Mouse (Mus musculus) spleen, adult 2 months (tissue): ENCODE data around the gene Etv6. TPM values are rescaled to one million over a fixed set of nuclear protein-coding genes. Genes with fewer than 3 reads are reported as not detected.

Experiments used
- DNase-seq, 2 experiments: peaks; one replicate each; pipeline versions ENCODE4 v3.0.0 to v3.0.0-alpha.2; 2012 to 2021; ENCODE audit warnings: low spot score in 2 of 2, low read depth in 1 of 2
- H3K27ac ChIP-seq: fragments of 200-500 bp; 2 replicates; pipeline ENCODE4 v1.5.1; 2012; ENCODE audit warnings: low read length, inconsistent platforms; ENCODE audit not compliant: insufficient read depth
- H3K27me3 ChIP-seq: fragments of 200-500 bp; 2 replicates; pipeline ENCODE4 v1.6.1; 2012; ENCODE audit warnings: mild to moderate bottlenecking, moderate library complexity, low read length, inconsistent platforms; ENCODE audit not compliant: control insufficient read depth, insufficient read depth
- H3K36me3 ChIP-seq: fragments of 200-500 bp; 2 replicates; pipeline ENCODE4 v1.6.1; 2012; ENCODE audit warnings: mild to moderate bottlenecking, low read length, inconsistent platforms; ENCODE audit not compliant: control insufficient read depth, insufficient read depth
- H3K4me1 ChIP-seq: fragments of 200-500 bp; 2 replicates; pipeline ENCODE4 v1.6.1; 2011; ENCODE audit warnings: inconsistent platforms; ENCODE audit not compliant: control insufficient read depth, insufficient read depth, insufficient read length
- H3K4me3 ChIP-seq: fragments of 200-500 bp; 2 replicates; pipeline ENCODE4 v1.5.1; 2011; ENCODE audit warnings: mild to moderate bottlenecking, inconsistent platforms; ENCODE audit not compliant: insufficient read depth, insufficient read length; ENCODE audit errors: extremely low read depth
- CTCF ChIP-seq: fragments of 200-500 bp; IDR thresholded peaks from 2 replicates; pipeline ENCODE4 v1.5.1; 2011; ENCODE audit warnings: mild to moderate bottlenecking, inconsistent platforms; ENCODE audit not compliant: insufficient read depth, insufficient read length, insufficient replicate concordance; ENCODE audit errors: extremely low read depth
- POLR2A ChIP-seq: fragments of 200-500 bp; IDR thresholded peaks from 2 replicates; pipeline ENCODE4 v1.6.1; 2011; ENCODE audit warnings: low read depth, low read length, inconsistent platforms
- WGBS: fragments of 180-500 bp; shearing (Covaris S2); methylation state at CpG from one replicate; pipeline ENCODE4 v1.1.7; 2018; 5-methylcytosine and 5-hydroxymethylcytosine counted together
- polyA plus RNA-seq: library from polyadenylated mRNA; depleted of rRNA; stranded (reverse); fragments of >200 nt; gene quantifications from 2 replicates; pipeline ENCODE4 v1.2.3, GENCODE M21; 2012

Gene Etv6
- polyA plus RNA-seq, 1 experiment = 21.6 TPM

GRCm38 (mm10) chr6:134050466-134050865 lies 15.0 kb downstream of the Etv6 start:
- H3K4me3 ChIP-seq = no peak overlapping the region
- no peaks in the 10 kb centered on the region for H3K27me3 ChIP-seq
- no peak for TF ChIP-seq CTCF
- no peak for TF ChIP-seq POLR2A
- H3K27ac ChIP-seq = no peak overlapping the region
- DNase-seq = no peak
- no peaks in the 10 kb centered on the region for H3K36me3 ChIP-seq
- WGBS = 96% methylated on average over 8 of the region's 8 CpGs
- peaks cover 19% of the 10 kb centered on the region; the same call in 1 of the 2 replicates for H3K4me1 ChIP-seq

DNA sequence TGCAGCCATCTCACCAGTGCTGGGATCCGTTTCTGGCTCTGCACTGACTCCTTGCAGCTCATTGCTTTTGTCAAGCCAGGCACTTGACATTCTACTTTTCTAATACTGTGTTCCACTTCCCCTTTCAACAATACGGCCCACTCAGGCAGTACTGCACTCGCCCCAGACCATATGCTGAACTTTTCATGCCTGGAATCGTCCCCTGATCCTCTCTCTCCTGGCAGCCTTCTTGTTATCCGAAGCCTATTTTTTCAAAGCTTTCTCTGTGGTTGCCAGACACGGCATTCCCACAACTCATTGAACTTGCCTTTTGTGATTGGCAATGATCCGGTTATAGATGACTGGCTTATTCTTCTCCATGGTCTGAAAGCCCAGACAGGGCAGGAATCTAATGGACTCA lies 16.4 kb downstream of the Etv6 start:
- Histone ChIP-seq H3K36me3 (no peaks in the 10 kb centered on the region), H3K4me3 (no peak overlapping the region), H3K4me1 (peaks cover 11% of the 10 kb centered on the region; the same call in 1 of the 2 replicates), H3K27me3 (no peaks in the 10 kb centered on the region), H3K27ac (no peak overlapping the region)
- 51% methylated on average over 7 of the region's 7 CpGs for WGBS
- no peak for DNase-seq
- TF ChIP-seq CTCF (no peak), POLR2A (no peak)

DNA sequence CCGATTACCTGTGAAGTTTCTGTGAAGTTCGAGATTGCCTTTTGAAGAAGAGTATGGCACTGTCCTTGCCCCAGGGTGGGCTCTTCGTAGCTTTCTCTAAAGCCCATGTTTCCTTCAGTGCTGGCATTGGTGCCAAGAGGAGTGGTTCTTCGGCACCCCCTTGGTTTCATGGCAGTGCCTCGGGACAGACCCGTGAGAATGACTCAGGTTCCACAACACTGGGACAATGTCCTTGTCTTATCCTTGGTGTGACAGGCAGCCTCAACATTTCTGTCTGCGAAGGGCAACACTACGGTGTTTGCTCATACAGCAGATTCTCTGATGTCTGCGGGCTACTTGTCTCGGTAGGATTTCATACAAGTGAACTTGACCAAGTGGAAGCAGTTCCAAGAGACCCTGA lies 17.6 kb downstream of the Etv6 start:
- TF ChIP-seq POLR2A (no peak), CTCF (no peak)
- Histone ChIP-seq H3K4me3 (no peak overlapping the region), H3K27ac (no peak overlapping the region), H3K4me1 (no peaks in the 10 kb centered on the region; the same call in 1 of the 2 replicates), H3K27me3 (no peaks in the 10 kb centered on the region), H3K36me3 (no peaks in the 10 kb centered on the region)
- DNase-seq = no peak
- WGBS = 86% methylated on average over 10 of the region's 10 CpGs

GRCm38 (mm10) chr6:134053566-134053965 lies 18.1 kb downstream of the Etv6 start:
- 82% methylated on average over 7 of the region's 7 CpGs for WGBS
- Histone ChIP-seq H3K4me1 (no peaks in the 10 kb centered on the region; the same call in 1 of the 2 replicates), H3K27ac (no peak overlapping the region), H3K27me3 (no peaks in the 10 kb centered on the region), H3K36me3 (no peaks in the 10 kb centered on the region), H3K4me3 (no peak overlapping the region)
- no peak for TF ChIP-seq CTCF
- no peak for TF ChIP-seq POLR2A
- no peak for DNase-seq

- peaks cover 5% of the 10 kb centered on the region; the same call in 1 of the 2 replicates for H3K4me1 ChIP-seq
- no peak overlapping the region for H3K4me3 ChIP-seq
- TF ChIP-seq POLR2A (no peak), CTCF (no peak)
- WGBS = 45% methylated on average over 7 of the region's 7 CpGs
- no peaks in the 10 kb centered on the region for H3K36me3 ChIP-seq
- no peaks in the 10 kb centered on the region for H3K27me3 ChIP-seq
- no peak for DNase-seq
- no peak overlapping the region for H3K27ac ChIP-seq
Observed at GRCm38 (mm10) chr6:134055588-134055987, 20.1 kb downstream of the Etv6 start.

DNA sequence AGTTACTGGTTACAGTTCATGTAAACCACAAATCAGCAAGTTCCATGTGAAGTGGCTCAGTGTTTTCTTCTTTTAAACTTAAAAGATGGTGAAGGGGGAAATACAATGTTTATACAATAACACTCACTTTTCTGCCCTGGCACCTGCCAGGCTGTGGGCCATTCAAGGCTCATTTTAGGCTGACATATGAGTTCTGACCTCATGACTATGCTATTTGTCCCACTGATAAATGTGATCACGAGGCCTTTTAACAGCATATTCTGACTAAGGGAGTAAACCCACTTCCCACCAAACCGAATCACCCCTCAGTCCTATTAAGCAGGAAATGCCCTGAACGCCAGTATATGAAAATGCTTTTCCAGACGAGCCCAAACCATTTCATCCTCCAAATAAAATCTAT lies 23.0 kb downstream of the Etv6 start:
- Histone ChIP-seq H3K4me3 (no peak overlapping the region), H3K27me3 (no peaks in the 10 kb centered on the region), H3K27ac (no peak overlapping the region), H3K4me1 (peaks cover 5% of the 10 kb centered on the region; the same call in 1 of the 2 replicates), H3K36me3 (no peaks in the 10 kb centered on the region)
- TF ChIP-seq CTCF = no peak
- no peak for TF ChIP-seq POLR2A
- WGBS = 43% methylated on average over 4 of the region's 4 CpGs
- no peak for DNase-seq

DNA sequence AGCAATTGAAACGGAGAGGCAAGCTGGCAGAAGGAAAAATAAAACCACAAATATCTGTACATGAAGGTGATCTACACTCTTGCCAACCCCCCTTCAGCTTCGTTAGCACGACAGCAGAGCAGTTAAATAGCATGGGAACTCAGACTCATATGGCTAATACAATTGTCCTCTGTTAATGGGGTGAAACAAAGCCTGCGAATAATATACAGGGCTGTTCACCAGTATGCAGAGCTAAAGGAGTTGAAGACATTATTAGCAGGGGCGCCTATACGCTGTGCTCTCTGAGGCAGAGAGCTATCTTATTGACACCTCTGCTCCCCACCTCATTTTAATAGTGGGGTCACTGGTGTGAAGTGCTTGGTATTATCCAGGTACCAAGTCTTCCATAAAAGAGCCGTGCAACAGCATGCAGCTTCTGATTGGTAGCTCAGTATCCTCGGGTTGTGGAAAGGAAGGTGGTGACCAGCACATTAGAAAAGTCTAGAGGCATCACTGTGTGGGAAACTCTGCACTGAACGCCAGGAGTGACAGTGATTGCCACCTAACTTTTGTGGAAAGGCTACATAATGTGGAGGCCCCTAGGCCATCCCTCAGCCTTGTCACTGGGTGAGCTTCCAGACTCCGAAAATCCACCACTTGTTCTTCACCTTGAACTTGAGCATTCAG lies 23.5 kb downstream of the Etv6 start:
- Histone ChIP-seq H3K4me3 (no peak overlapping the region), H3K27ac (no peak overlapping the region), H3K27me3 (no peaks in the 10 kb centered on the region), H3K4me1 (peaks cover 5% of the 10 kb centered on the region; the same call in 1 of the 2 replicates), H3K36me3 (no peaks in the 10 kb centered on the region)
- TF ChIP-seq CTCF = no peak
- TF ChIP-seq POLR2A = no peak
- WGBS = 64% methylated on average over 10 of the region's 10 CpGs
- no peak for DNase-seq
